Mouse (Mus musculus): Measurements from ENCODE around the gene Nlgn1. TPM values are rescaled to one million over a fixed set of nuclear protein-coding genes. Genes with fewer than 3 reads are reported as not detected.

The Nlgn1 gene
- polyA plus RNA-seq, 1 experiment from 2014 or later, result 33.9 TPM

DNA sequence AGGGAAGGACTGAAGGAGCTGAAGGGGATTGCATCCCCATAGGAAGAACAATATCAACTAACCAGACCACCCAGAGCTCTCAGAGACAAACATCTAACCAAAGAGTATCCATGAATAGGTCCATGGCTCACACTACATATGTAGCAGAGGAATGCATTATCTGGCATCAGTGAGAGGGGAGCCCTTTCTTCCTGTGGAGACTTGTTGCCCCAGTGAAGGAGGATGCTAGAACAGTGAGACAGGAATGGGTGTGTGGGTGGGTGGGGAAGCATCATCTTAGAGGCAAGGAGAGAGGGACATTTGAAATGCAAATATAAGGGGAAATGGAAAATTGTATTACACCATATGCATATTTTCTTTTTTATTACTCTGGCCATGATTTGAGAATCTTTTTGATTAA, 473.9 kb downstream of the Nlgn1 start:
- ATAC-seq (replicated peaks), result no peak
- Histone ChIP-seq H3K9me3 (no peaks in the 10 kb centered on the region), H3K27ac (no peak overlapping the region), H3K4me1 (no peaks in the 10 kb centered on the region), H3K9ac (no peak overlapping the region), H3K4me3 (no peak overlapping the region), H3K36me3 (replicated peaks) (no peaks in the 10 kb centered on the region), H3K27me3 (replicated peaks) (no peaks in the 10 kb centered on the region), H3K4me2 (no peak overlapping the region)

DNA sequence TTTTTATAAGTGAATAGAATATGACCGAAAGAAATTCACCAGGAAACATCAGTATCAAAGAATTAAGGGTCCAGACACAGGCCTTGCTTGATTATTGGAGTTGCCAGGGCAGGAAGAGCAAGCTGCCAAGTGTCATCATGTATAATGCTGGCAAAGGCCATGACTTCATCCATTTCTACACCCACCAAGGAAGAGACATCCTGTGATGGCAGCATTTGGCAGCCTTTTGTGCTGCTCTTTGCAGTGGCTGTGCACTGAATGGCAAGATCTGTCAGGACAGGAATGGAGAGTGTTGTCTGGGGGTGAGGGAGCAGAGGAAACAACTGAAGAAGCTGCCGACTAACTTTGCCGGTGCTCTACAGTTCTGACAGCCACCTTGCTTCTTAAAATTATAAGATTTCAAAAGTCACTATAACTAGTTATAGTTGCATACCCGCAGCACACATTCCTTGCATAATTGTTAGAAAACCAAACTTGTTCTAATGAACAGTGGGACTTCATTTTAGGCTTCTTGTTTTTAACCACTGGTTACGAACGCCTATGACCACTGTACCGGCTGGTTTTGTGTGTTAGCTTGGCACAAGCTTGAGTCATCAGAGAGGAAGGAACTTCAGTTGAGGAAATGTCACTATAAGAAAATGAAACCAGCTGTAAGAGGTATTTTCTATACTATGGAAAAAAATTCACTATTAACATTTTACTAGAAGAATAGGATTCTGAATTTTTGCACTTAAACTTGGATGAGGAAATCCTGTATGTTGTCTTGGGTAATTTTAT, 487.4 kb downstream of the Nlgn1 start:
- Histone ChIP-seq H3K9ac (no peak overlapping the region), H3K27me3 (replicated peaks) (no peaks in the 10 kb centered on the region), H3K27ac (no peak overlapping the region), H3K4me2 (no peak overlapping the region), H3K9me3 (no peaks in the 10 kb centered on the region), H3K36me3 (replicated peaks) (no peaks in the 10 kb centered on the region), H3K4me1 (no peaks in the 10 kb centered on the region), H3K4me3 (no peak overlapping the region)
- no peak for ATAC-seq (replicated peaks)
- WGBS, result 83% methylated on average over 7 of the region's 7 CpGs

DNA sequence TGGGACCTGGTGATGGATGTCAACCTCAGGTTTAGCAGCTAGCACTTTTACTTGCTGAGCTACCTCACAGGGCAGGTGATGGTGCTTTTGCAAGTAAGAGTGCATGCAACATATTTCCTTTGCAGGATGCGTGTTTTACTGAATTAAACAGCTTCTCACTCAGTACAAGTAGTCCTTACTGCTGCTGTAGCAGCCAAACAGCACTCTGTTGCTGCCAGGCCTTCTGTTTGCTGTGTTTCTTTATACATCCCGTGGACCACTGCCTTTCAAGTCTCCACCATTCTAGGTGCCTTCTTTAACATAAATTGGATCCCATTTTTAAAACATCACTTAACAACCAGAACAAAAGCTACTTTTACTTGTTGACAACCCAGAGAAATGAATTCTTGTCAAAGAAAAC, 502.0 kb downstream of the Nlgn1 start:
- Histone ChIP-seq H3K4me3 (no peak overlapping the region), H3K9me3 (no peaks in the 10 kb centered on the region), H3K9ac (no peak overlapping the region), H3K27ac (no peak overlapping the region), H3K4me2 (no peak overlapping the region), H3K4me1 (no peaks in the 10 kb centered on the region), H3K27me3 (replicated peaks) (no peaks in the 10 kb centered on the region), H3K36me3 (replicated peaks) (no peaks in the 10 kb centered on the region)
- ATAC-seq (replicated peaks), result no peak
- 81% methylated on average over 2 of the region's 2 CpGs for WGBS

DNA sequence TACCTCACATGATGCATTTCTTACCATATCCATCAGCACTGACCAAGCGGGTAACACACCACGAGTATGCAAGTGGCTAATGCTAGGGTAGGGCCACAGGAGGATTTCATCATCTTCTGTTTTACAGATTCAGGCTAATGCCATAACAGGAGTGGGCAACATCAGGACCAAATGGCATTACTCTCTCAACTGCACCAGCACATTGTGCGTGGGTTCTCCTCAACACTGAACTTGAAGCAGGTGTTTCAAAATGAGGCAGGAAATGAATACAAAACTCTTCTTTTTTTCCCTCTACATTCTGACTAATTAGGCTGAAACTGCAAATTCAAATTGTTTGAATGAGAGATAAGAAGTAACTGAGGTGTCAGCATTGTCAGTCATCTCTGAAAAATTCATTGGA, 518.9 kb downstream of the Nlgn1 start:
- ATAC-seq (replicated peaks), result no peak
- WGBS, result 93% methylated on average over 3 of the region's 3 CpGs
- H3K36me3 ChIP-seq (replicated peaks), result no peaks in the 10 kb centered on the region
- no peaks in the 10 kb centered on the region for H3K27me3 ChIP-seq (replicated peaks)
- H3K4me3 ChIP-seq, result no peak overlapping the region
- no peaks in the 10 kb centered on the region for H3K4me1 ChIP-seq
- H3K9ac ChIP-seq, result no peak overlapping the region
- no peak overlapping the region for H3K27ac ChIP-seq
- no peak overlapping the region for H3K4me2 ChIP-seq
- H3K9me3 ChIP-seq, result no peaks in the 10 kb centered on the region

DNA sequence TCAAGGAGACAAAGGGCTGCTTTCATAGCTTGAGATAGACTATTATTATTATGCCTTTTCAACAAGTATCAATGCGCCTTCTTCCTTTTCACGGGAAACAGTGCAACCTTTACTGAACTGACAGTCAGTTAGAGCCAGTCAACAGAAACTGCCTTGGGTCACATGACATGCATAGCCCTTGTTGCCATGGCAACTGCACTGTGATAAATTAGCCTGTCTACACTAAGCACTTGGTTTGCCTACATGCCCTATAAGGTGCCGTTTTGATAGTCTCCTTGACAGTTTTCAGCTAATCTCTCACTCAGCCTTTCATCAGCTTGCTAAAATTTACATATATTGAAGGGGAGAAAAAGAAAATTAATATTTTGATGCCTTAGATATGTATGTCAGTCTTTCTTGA, 524.7 kb downstream of the Nlgn1 start:
- Histone ChIP-seq H3K27me3 (replicated peaks) (no peaks in the 10 kb centered on the region), H3K36me3 (replicated peaks) (no peaks in the 10 kb centered on the region), H3K4me3 (no peak overlapping the region), H3K9ac (no peak overlapping the region), H3K4me1 (peaks cover 9% of the 10 kb centered on the region; the same call in 1 of the 2 replicates), H3K9me3 (no peaks in the 10 kb centered on the region), H3K4me2 (peak overlapping the region; percentile 8; the same call in 1 of the 2 replicates), H3K27ac (peak overlapping the region; percentile 62)
- 25% methylated on average over 3 of the region's 3 CpGs for WGBS
- peak; percentile 96 for ATAC-seq (replicated peaks)

DNA sequence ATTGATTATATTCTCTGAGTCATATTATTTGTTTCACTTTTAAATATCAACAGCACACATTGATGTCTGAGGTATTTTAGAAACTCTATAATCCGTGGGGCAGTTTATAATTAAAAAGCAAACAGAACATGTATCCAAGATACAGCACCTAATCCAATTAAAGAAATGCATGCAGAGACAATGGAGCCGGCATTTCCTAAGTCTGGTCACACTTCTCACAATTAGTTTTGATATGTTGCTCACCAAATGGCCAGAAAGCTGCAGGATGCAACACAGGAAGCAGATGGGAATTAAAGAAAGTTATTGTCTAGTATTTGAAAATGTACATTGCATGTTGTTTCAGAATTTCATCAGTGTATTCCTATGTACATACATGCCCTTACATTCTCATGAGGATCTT, 550.6 kb downstream of the Nlgn1 start:
- 36% methylated on average over 2 of the region's 2 CpGs for WGBS
- H3K36me3 ChIP-seq (replicated peaks), result no peaks in the 10 kb centered on the region
- ATAC-seq (replicated peaks), result no peak

DNA sequence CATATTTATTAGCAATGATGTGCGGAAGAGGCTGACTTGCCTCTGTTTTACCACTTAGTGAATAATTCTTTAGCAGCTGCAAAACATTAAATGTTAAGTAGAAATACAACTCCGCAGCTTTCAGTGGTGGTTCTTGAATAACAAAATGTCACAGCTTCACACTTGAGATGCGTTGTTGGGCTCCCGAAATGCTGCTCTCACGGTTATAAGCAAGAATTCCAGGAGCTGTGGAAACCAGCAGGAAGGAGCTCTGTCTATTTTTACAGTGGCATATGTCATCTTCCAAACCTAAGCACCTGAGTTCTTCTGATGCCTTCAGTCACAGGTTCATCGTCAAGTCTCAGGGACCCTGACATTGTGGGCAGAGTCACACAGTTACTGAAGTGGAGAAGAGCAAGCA, 556.8 kb downstream of the Nlgn1 start:
- no peaks in the 10 kb centered on the region for H3K9me3 ChIP-seq
- H3K9ac ChIP-seq, result no peak overlapping the region
- ATAC-seq (replicated peaks), result no peak
- no peaks in the 10 kb centered on the region for H3K36me3 ChIP-seq (replicated peaks)
- H3K4me1 ChIP-seq, result peaks cover 10% of the 10 kb centered on the region
- 76% methylated on average over 6 of the region's 6 CpGs for WGBS
- no peak overlapping the region for H3K4me2 ChIP-seq
- H3K27me3 ChIP-seq (replicated peaks), result no peaks in the 10 kb centered on the region
- no peak overlapping the region for H3K4me3 ChIP-seq
- 0 out of 2 replicates have a peak overlapping the region, but pooled peaks have one; percentile 15 for H3K27ac ChIP-seq

More for the DNA sequence above, 550.6 kb downstream of the Nlgn1 start:
- H3K27me3 ChIP-seq (replicated peaks), result no peaks in the 10 kb centered on the region
- H3K4me2 ChIP-seq, result no peak overlapping the region
- H3K4me3 ChIP-seq, result no peak overlapping the region
- no peak overlapping the region for H3K27ac ChIP-seq
- no peaks in the 10 kb centered on the region for H3K4me1 ChIP-seq
- H3K9me3 ChIP-seq, result no peaks in the 10 kb centered on the region
- no peak overlapping the region for H3K9ac ChIP-seq

DNA sequence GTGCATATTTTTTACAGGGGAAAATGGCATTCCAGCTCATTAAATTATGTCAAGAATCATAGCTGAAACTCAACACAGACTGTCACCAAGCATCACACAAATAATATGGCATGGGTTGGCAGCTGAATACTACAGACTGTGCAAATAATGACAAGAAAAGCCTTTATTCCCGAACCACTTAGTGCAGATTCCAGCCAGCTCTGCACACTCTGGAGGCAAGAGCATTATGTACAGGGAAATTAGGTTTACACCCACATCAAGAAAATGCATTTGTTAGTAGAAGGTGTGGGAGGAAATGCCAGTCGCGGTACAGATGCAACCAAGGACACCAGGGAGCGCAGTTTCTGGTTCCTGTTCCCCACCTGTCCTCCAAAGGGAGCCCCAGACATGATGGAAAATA, 558.4 kb downstream of the Nlgn1 start:
- Histone ChIP-seq H3K4me3 (no peak overlapping the region), H3K4me2 (no peak overlapping the region), H3K4me1 (peaks cover 10% of the 10 kb centered on the region), H3K27me3 (replicated peaks) (no peaks in the 10 kb centered on the region), H3K36me3 (replicated peaks) (no peaks in the 10 kb centered on the region), H3K9me3 (no peaks in the 10 kb centered on the region), H3K27ac (peak overlapping the region; percentile 53), H3K9ac (no peak overlapping the region)
- peak; percentile 93 for ATAC-seq (replicated peaks)
- WGBS, result 48% methylated on average over 4 of the region's 4 CpGs

DNA sequence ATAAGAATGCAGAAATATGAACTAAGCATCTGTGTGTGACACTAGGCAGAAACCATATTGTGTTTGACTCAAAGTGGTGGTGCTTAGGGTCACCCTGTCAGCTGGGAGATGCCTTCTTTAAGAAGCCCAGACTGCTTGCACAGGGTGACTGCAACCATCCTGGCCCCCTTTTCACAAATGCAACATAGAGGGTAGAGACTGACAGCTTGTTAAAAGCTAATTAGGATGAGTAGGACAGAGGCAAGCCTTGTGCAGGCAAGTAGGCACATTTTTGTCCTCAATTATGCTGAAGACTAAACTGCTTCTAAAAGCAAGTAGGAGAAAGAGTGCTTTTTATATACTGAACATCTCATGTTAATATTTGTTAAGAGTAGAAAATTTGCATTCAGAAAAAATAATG, 558.8 kb downstream of the Nlgn1 start:
- Histone ChIP-seq H3K27ac (peak overlapping the region; percentile 8; the same call in 1 of the 2 replicates), H3K27me3 (replicated peaks) (no peaks in the 10 kb centered on the region), H3K9ac (no peak overlapping the region), H3K9me3 (no peaks in the 10 kb centered on the region), H3K36me3 (replicated peaks) (no peaks in the 10 kb centered on the region), H3K4me2 (no peak overlapping the region), H3K4me1 (peaks cover 10% of the 10 kb centered on the region), H3K4me3 (no peak overlapping the region)
- ATAC-seq (replicated peaks), result peak; percentile 85

DNA sequence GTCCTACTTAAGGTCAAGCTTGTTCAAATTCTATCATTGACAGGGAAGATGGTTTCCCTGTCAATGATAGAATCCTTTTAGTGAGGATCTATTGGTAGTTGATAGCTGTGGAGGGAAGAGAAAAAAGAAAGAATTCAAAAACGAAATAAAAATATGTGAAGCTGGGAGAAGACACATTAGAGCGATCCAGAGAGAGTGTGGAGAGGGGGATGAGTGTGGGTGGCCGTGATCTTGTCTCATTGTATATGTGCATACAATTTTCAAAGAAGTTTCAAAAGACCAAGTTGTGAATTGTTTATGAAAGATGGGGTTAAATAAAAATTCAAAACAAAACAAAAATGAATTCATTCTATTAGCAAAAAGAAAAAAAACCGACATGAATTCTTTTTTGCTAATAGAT, 568.6 kb downstream of the Nlgn1 start:
- Histone ChIP-seq H3K27me3 (replicated peaks) (no peaks in the 10 kb centered on the region), H3K36me3 (replicated peaks) (no peaks in the 10 kb centered on the region), H3K9ac (no peak overlapping the region), H3K4me1 (no peaks in the 10 kb centered on the region), H3K4me3 (no peak overlapping the region), H3K27ac (no peak overlapping the region), H3K4me2 (no peak overlapping the region), H3K9me3 (no peaks in the 10 kb centered on the region)
- no peak for ATAC-seq (replicated peaks)
- 81% methylated on average over 4 of the region's 4 CpGs for WGBS

DNA sequence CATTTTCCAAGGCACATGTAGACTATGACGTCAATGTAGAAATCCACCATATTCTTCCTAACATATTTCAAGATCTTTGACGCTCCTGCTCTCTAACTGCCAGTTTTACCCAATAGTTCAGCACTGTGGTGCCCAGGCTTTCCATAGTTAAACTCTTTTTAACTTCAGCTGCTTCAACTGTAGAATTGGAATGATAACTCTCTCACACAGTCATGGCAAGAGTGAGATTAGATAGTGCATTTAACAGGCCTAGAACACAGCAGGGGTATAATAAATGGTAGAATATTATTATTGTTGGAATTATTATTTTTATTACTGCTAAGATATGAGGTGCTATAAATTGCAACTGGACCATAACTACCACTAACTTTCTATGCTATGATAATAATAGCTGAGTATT, 574.4 kb downstream of the Nlgn1 start:
- no peak for ATAC-seq (replicated peaks)
- H3K9me3 ChIP-seq, result no peaks in the 10 kb centered on the region
- no peak overlapping the region for H3K4me2 ChIP-seq
- WGBS, result 94% methylated on average over 2 of the region's 2 CpGs
- H3K4me1 ChIP-seq, result no peaks in the 10 kb centered on the region
- H3K27ac ChIP-seq, result no peak overlapping the region
- no peak overlapping the region for H3K4me3 ChIP-seq
- no peak overlapping the region for H3K9ac ChIP-seq
- no peaks in the 10 kb centered on the region for H3K36me3 ChIP-seq (replicated peaks)
- no peaks in the 10 kb centered on the region for H3K27me3 ChIP-seq (replicated peaks)

DNA sequence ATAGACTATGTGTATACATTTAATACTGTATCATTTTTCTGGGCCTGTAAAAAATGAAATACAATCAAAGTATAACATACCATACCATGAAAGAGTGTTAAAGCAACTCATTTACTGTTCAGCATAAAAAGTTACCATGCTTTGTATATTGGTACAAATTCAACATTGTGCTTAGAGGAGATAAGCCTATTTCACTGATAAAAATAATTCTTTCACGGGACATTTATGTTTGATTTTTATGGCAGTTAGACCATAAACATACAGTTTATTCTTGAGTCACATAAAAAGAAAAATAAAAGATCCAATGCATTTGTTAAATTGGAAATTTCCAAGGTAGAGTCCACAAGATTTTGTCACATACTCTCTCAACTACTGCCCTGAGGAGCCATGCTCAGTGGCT, 608.1 kb downstream of the Nlgn1 start:
- Histone ChIP-seq H3K9me3 (no peaks in the 10 kb centered on the region), H3K27ac (no peak overlapping the region), H3K4me1 (no peaks in the 10 kb centered on the region), H3K4me3 (no peak overlapping the region), H3K9ac (no peak overlapping the region), H3K36me3 (replicated peaks) (no peaks in the 10 kb centered on the region), H3K4me2 (no peak overlapping the region), H3K27me3 (replicated peaks) (no peaks in the 10 kb centered on the region)
- ATAC-seq (replicated peaks), result no peak
- WGBS, result 83% methylated on average over 1 of the region's 1 CpGs

DNA sequence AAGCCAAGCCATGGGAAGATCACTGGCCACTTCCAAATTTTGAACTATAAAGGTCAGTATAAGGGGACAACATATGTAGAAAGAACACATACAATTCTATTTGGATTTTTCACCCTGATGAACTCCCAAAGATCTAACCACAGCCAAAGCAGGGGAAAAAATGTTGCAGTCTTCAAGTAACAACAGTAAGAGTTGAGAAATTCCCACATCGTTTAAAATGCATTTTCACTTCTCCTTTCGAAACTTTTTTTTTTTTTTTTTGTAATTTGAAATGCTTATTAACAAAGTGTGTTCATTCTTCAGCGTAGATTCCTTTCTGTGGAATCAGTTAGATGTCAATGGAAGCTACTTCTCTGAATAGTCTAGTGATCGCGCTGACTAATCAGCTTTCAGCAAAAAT, 610.8 kb downstream of the Nlgn1 start:
- Histone ChIP-seq H3K9me3 (no peaks in the 10 kb centered on the region), H3K4me3 (no peak overlapping the region), H3K4me2 (no peak overlapping the region), H3K36me3 (replicated peaks) (no peaks in the 10 kb centered on the region), H3K27me3 (replicated peaks) (no peaks in the 10 kb centered on the region), H3K9ac (no peak overlapping the region), H3K4me1 (no peaks in the 10 kb centered on the region), H3K27ac (no peak overlapping the region)
- no peak for ATAC-seq (replicated peaks)
- 71% methylated on average over 5 of the region's 5 CpGs for WGBS
